Mouse (Mus musculus): Measurements from ENCODE around the gene Sertad1.

DNA sequence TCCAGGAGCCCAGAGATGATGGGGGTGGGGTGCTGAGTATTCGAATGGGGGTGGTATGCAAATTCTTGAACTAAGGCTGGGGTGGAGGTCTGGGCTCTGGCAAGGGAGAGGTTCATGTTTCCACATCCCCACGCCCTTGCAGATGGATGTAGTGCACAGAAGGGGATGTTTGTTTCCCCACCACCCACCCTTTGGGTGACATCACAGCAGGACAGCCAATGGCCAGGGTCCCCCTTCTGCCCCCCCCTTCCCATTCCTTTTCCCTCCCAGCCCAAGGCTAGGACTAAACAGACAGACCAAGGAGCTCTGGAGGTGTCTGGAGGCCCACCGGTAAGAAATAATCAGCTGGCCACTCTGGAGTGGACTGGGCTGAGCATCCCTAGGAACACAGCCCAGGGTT, 12.3 kb downstream of the Sertad1 start, which contains the start of gene Prx:
- TF ChIP-seq CTCF (conservative IDR thresholded peaks at IDR 0.05; ENCODE audit: insufficient read depth, insufficient read length, low read depth, low read length) (no peak), POLR2A (IDR thresholded peaks at IDR 0.05; ENCODE audit: low read depth, low read length) (no peak)

All from kidney, adult 2 months (tissue).